Mouse (Mus musculus) kidney, adult 18-20 months (tissue): ENCODE measurements around the gene Gjd3.

ENCODE experiments used
- DNase-seq: peaks from one replicate; pipeline ENCODE4 v3.0.0; 2021

Gjd3 gene

GRCm38 (mm10) chr11:98961051-98961592, 21.7 kb downstream of the Gjd3 start:
- peak; percentile 61 for DNase-seq

- peak; percentile 79 for DNase-seq
Measured at GRCm38 (mm10) chr11:98960313-98960906, 22.4 kb downstream of the Gjd3 start.

GRCm38 (mm10) chr11:98959437-98960312, 23.1 kb downstream of the Gjd3 start:
- DNase-seq: peak; percentile 80

- DNase-seq: no peak
Measured at GRCm38 (mm10) chr11:98956340-98956739, 26.5 kb downstream of the Gjd3 start.

- no peak for DNase-seq
Measured at GRCm38 (mm10) chr11:98955707-98956235, 27.0 kb downstream of the Gjd3 start.

- no peak for DNase-seq
Measured at GRCm38 (mm10) chr11:98954801-98955706, 27.8 kb downstream of the Gjd3 start.

- peak; percentile 76 for DNase-seq
Measured at GRCm38 (mm10) chr11:98954373-98954772, 28.4 kb downstream of the Gjd3 start.

GRCm38 (mm10) chr11:98953835-98954320, 28.9 kb downstream of the Gjd3 start:
- DNase-seq: no peak

- DNase-seq: no peak
Measured at GRCm38 (mm10) chr11:98953361-98953760, 29.5 kb downstream of the Gjd3 start.

GRCm38 (mm10) chr11:98952736-98953135, 30.1 kb downstream of the Gjd3 start:
- DNase-seq: no peak

- DNase-seq: no peak
Measured at GRCm38 (mm10) chr11:98952111-98952510, 30.7 kb downstream of the Gjd3 start.

- DNase-seq: peak; percentile 91
Measured at GRCm38 (mm10) chr11:98951026-98951906, 31.6 kb downstream of the Gjd3 start.

GRCm38 (mm10) chr11:98950484-98950883, 32.3 kb downstream of the Gjd3 start:
- no peak for DNase-seq

GRCm38 (mm10) chr11:98949958-98950460, 32.8 kb downstream of the Gjd3 start:
- DNase-seq: peak; percentile 78

- no peak for DNase-seq
Measured at GRCm38 (mm10) chr11:98949242-98949957, 33.4 kb downstream of the Gjd3 start.

- DNase-seq: no peak
Measured at GRCm38 (mm10) chr11:98947969-98948569, 34.7 kb downstream of the Gjd3 start.

GRCm38 (mm10) chr11:98945605-98945977, 37.2 kb downstream of the Gjd3 start:
- peak; percentile 91 for DNase-seq

- DNase-seq: no peak
Measured at GRCm38 (mm10) chr11:98944897-98945604, 37.8 kb downstream of the Gjd3 start.

GRCm38 (mm10) chr11:98943741-98944461, 38.9 kb downstream of the Gjd3 start:
- DNase-seq: no peak
